Mouse (Mus musculus) ES-E14 (cell line): ENCODE data around the gene Gm20661.

Experiments used
- CHD2 ChIP-seq: IDR thresholded peaks from 2 replicates; pipeline ENCODE4 v1.6.1; 2014; ENCODE audit warnings: mild to moderate bottlenecking, low read depth, low read length, inconsistent platforms
- HCFC1 ChIP-seq: IDR thresholded peaks from 2 replicates; pipeline ENCODE4 v1.6.1; 2012; ENCODE audit warnings: low read length, inconsistent platforms, borderline replicate concordance; ENCODE audit not compliant: insufficient read depth
- MAFK ChIP-seq: IDR thresholded peaks from 2 replicates; pipeline ENCODE4 v1.6.1; 2014; ENCODE audit warnings: mild to moderate bottlenecking, low read depth, low read length, inconsistent platforms; ENCODE audit not compliant: insufficient read depth
- ZC3H11A ChIP-seq: IDR thresholded peaks from 2 replicates; pipeline ENCODE4 v1.6.1; 2012; ENCODE audit warnings: low read depth, mild to moderate bottlenecking, inconsistent platforms, low read length, borderline replicate concordance
- ZNF384 ChIP-seq: IDR thresholded peaks from 2 replicates; pipeline ENCODE4 v1.6.1; 2012; ENCODE audit warnings: low read depth, low read length, inconsistent platforms

- no peak for TF ChIP-seq ZNF384
- TF ChIP-seq ZC3H11A, result no peak
- no peak for TF ChIP-seq CHD2
- TF ChIP-seq HCFC1, result no peak
- TF ChIP-seq MAFK, result no peak
Observed at GRCm38 (mm10) chr9:108020741-108021140, 37.9 kb downstream of the Gm20661 start.
